Mouse (Mus musculus) colon, adult 2 months (tissue): ENCODE data around the gene 4921511C20Rik. TPM values are rescaled to one million over a fixed set of nuclear protein-coding genes. Genes with fewer than 3 reads are reported as not detected.

Experiments used
- polyA plus RNA-seq: library from polyadenylated mRNA; depleted of rRNA; stranded (reverse); fragments of >200 nt; gene quantifications from 2 replicates; pipeline ENCODE4 v1.2.3, GENCODE M21; 2012; rRNA removed

4921511C20Rik gene
- polyA plus RNA-seq, result not detected in 2 replicates

GRCm38 (mm10) chrX:127393993-127394392 lies at the start of gene 4921511C20Rik:
4921511C20Rik (plus strand) TSS chrX:127394293.

